Mouse (Mus musculus) midbrain, embryonic 16.5 days (tissue): ENCODE measurements around the gene Cc2d2a. TPM values are rescaled to one million over a fixed set of nuclear protein-coding genes. Genes with fewer than 3 reads are reported as not detected.

Experiments used
- ATAC-seq: fragments of 200-750 bp; cut with Nextera tagmentation; 2 replicates; pipeline ENCODE4 v1.8.0; 2017; ENCODE audit warnings: moderate TSS enrichment
- H3K27ac ChIP-seq: fragments of 300-500 bp; sonication (generic); 2 replicates; pipeline ENCODE4 v1.5.1; 2014; ENCODE audit warnings: mild to moderate bottlenecking, low read length, mixed read lengths
- H3K27me3 ChIP-seq: fragments of 300-500 bp; sonication (generic); 2 replicates; pipeline ENCODE4 v1.6.1; 2014; ENCODE audit warnings: low read depth, low read length, mixed read lengths; ENCODE audit not compliant: control insufficient read depth, insufficient read depth
- H3K36me3 ChIP-seq: fragments of 300-500 bp; sonication (generic); 2 replicates; pipeline ENCODE4 v1.6.1; 2014; ENCODE audit warnings: mild to moderate bottlenecking, low read length, moderate library complexity, mixed read lengths; ENCODE audit not compliant: control insufficient read depth, insufficient read depth
- H3K4me1 ChIP-seq: fragments of 300-500 bp; sonication (generic); 2 replicates; pipeline ENCODE4 v1.6.1; 2014; ENCODE audit warnings: mild to moderate bottlenecking, low read length, mixed read lengths; ENCODE audit not compliant: control insufficient read depth, insufficient read depth
- H3K4me2 ChIP-seq: fragments of 300-500 bp; sonication (generic); 2 replicates; pipeline ENCODE4 v1.6.1; 2014; ENCODE audit warnings: mild to moderate bottlenecking, low read length, mixed read lengths
- H3K4me3 ChIP-seq: fragments of 300-500 bp; sonication (generic); 2 replicates; pipeline ENCODE4 v1.5.1; 2014; ENCODE audit warnings: low read depth, mild to moderate bottlenecking, low read length, moderate library complexity, mixed read lengths
- H3K9ac ChIP-seq: fragments of 300-500 bp; sonication (generic); 2 replicates; pipeline ENCODE4 v1.6.1; 2014; ENCODE audit warnings: low read depth, low read length, mixed read lengths
- H3K9me3 ChIP-seq: fragments of 300-500 bp; sonication (generic); replicated peaks from 2 replicates; pipeline ENCODE4 v1.6.1; 2014; ENCODE audit warnings: mild to moderate bottlenecking, low read length, mixed read lengths; ENCODE audit not compliant: control insufficient read depth, poor library complexity, severe bottlenecking
- WGBS: fragments of 180-500 bp; shearing (Covaris S2); extraction: QIAGEN DNeasy Blood & Tissue Kit; methylation state at CpG from one replicate; pipeline ENCODE4 v1.1.7; 2014; 5-methylcytosine and 5-hydroxymethylcytosine counted together
- polyA plus RNA-seq: library from polyadenylated mRNA; unstranded; fragments of >200 nt; fragmentation: Nextera tagmentation; extraction: Ambion mirVana; gene quantifications from 2 replicates; pipeline ENCODE4 v1.2.1, GENCODE M21; 2015

Gene Cc2d2a
- polyA plus RNA-seq, 1 experiment from 2014 or later = 9.4 TPM

DNA sequence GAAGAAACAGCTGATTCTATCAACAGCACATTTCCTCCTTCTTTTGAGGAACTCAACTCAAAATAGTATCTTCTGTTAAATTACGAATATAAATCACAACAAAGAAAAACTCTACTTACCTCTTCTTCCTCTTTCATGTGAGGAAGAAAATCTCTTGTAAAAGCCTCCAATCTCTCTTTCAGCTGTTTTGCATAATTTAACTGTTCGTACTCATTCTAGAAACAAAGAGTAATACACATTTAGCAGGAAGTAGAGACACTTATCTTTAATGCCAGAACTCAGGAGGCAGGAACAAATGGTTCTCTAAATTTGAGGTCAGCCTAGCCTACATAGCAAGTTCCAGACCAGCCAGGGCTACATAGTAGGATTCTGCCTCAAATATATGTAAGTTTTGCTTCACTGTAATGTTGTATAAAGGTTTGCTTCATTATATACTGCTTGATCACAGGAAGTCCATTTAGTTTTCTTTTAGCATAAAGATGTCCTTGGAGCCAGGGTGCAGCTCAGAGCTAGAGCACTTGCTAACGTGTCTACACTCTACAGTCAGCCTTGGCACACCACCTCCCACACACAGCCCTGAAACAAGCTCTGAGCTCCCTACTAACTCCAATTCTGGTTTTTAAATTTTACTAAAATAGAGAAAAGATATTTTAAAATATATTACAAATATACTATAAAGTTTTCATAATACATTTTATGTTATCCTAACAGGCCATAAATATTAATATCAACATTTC is 108.6 kb downstream of the Cc2d2a start:
- Histone ChIP-seq H3K27ac (no peak overlapping the region), H3K4me1 (no peaks in the 10 kb centered on the region), H3K9ac (no peak overlapping the region), H3K4me2 (no peak overlapping the region), H3K36me3 (peaks cover 14% of the 10 kb centered on the region; the same call in 1 of the 2 replicates), H3K4me3 (no peak overlapping the region), H3K27me3 (no peaks in the 10 kb centered on the region), H3K9me3 (no peaks in the 10 kb centered on the region)
- 92% methylated on average over 3 of the region's 3 CpGs for WGBS
- no peak for ATAC-seq

DNA sequence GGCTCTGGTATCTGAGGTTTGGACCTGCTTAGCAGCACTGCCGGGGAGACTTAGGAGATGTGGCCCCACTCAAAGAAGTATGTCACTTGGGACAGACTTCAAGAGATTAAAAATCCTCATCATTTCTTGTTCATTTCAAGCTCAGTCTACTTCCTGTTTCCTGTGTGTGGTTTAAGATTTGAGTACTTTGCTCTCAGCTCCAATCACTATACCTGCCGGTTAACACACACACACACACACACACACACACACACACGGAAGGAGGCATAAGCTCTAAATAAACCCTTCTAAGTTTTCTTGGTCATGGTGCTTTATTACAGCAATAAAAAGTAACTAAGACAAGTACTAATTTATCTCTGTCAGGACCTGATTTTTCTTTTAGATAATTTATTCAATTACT is 109.4 kb downstream of the Cc2d2a start:
- 96% methylated on average over 3 of the region's 3 CpGs for WGBS

GRCm38 (mm10) chr5:43776407-43776806 is 114.3 kb downstream of the Cc2d2a start:
- no peak overlapping the region for H3K27ac ChIP-seq
- H3K9me3 ChIP-seq = no peaks in the 10 kb centered on the region
- H3K36me3 ChIP-seq = no peaks in the 10 kb centered on the region
- peaks cover 26% of the 10 kb centered on the region for H3K4me1 ChIP-seq
- H3K4me3 ChIP-seq = no peak overlapping the region
- H3K4me2 ChIP-seq = no peak overlapping the region
- no peaks in the 10 kb centered on the region for H3K27me3 ChIP-seq
- no peak for ATAC-seq
- H3K9ac ChIP-seq = no peak overlapping the region

More for the DNA sequence above, 109.4 kb downstream of the Cc2d2a start:
- Histone ChIP-seq H3K4me3 (no peak overlapping the region), H3K36me3 (peaks cover 13% of the 10 kb centered on the region; the same call in 1 of the 2 replicates), H3K9me3 (no peaks in the 10 kb centered on the region), H3K9ac (no peak overlapping the region), H3K27ac (no peak overlapping the region), H3K27me3 (no peaks in the 10 kb centered on the region), H3K4me1 (peaks cover 3% of the 10 kb centered on the region), H3K4me2 (no peak overlapping the region)
- no peak for ATAC-seq

DNA sequence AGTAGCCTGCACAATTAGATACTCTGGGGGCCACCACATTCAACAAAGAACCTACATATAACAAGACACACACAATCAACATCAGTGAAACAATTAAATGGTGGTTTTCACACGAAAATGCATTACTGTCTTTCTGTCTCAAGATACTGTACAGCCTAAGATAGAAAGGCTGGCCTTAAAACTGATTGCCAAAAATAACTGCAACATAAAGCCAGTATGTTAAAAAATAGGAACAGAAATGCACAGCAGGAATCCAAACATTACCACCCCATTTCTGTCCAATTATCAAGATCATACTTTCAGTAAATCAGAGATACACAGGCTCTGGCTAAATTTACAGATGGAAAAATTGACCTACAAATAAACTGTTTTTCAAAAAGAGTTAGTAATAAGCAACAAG is 114.8 kb downstream of the Cc2d2a start:
- no peak overlapping the region for H3K4me2 ChIP-seq
- no peaks in the 10 kb centered on the region for H3K27me3 ChIP-seq
- no peaks in the 10 kb centered on the region for H3K36me3 ChIP-seq
- no peak overlapping the region for H3K4me3 ChIP-seq
- no peak for ATAC-seq
- 63% methylated on average over 1 of the region's 1 CpGs for WGBS
- H3K9me3 ChIP-seq = no peaks in the 10 kb centered on the region
- peaks cover 26% of the 10 kb centered on the region for H3K4me1 ChIP-seq
- no peak overlapping the region for H3K9ac ChIP-seq
- no peak overlapping the region for H3K27ac ChIP-seq

- H3K4me1 ChIP-seq = peaks cover 32% of the 10 kb centered on the region
- no peak overlapping the region for H3K27ac ChIP-seq
- H3K9me3 ChIP-seq = no peaks in the 10 kb centered on the region
- no peaks in the 10 kb centered on the region for H3K36me3 ChIP-seq
- no peak for ATAC-seq
- no peaks in the 10 kb centered on the region for H3K27me3 ChIP-seq
- WGBS = 90% methylated on average over 3 of the region's 3 CpGs
- no peak overlapping the region for H3K4me2 ChIP-seq
- no peak overlapping the region for H3K9ac ChIP-seq
- no peak overlapping the region for H3K4me3 ChIP-seq
Measured at GRCm38 (mm10) chr5:43778583-43778982, 116.4 kb downstream of the Cc2d2a start.

- ATAC-seq = peak; percentile 78
- Histone ChIP-seq H3K9me3 (no peaks in the 10 kb centered on the region), H3K4me3 (peak overlapping the region; percentile 92), H3K27ac (peak overlapping the region; percentile 99), H3K9ac (peak overlapping the region; percentile 95), H3K4me2 (peak overlapping the region; percentile 74), H3K36me3 (no peaks in the 10 kb centered on the region), H3K4me1 (peaks cover 30% of the 10 kb centered on the region), H3K27me3 (no peaks in the 10 kb centered on the region)
- WGBS = under 1% methylated on average over 46 of the region's 61 CpGs
Measured at GRCm38 (mm10) chr5:43781423-43781976, 119.4 kb downstream of the Cc2d2a start.

DNA sequence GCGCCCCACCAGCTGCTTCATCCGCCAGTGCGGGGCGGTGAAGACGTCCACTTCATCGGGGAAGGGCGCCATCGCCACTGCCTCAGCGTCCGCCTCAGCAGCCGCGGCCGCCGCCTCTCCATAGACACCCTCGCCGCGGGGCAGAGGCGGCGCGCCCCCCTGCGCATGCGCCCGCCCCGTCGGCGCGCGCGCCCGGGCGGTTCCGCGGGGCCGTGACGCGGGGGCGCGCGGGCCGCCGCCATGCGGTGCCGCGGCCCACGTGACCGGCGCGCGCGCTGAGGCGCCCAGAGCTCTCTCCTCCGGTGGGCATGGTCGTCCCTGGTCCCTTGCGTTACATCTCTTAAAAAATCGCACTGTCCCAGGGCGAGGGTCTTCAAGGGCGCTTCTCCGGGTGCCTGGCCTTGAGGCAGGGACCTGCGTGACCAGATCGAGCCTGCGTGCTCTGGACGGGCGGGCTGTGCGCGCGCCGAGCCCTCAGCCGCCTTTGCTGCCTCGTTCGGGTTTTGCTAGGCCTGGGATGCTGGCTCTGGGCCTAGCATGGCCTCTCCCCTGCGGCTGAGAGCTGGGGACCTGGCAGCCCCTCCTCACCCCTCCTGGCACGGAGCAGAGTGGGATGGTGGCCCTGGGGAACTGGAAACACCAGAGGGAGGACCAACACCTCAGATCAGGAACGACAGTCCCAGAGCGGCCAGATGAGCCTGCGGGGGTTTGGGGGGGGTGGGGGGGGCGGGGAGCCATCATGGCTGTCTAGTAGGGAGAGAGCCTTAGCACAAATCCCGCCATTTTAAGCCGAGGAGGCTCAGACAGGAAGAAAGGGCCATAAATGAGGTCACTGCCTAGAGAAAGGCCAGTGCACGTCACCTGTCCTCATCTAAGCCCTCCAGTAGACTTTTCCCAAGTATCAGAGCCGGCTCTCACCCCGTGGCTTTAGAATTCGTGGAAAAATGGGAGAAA is 120.1 kb downstream of the Cc2d2a start:
- Histone ChIP-seq H3K9me3 (no peaks in the 10 kb centered on the region), H3K4me1 (peaks cover 25% of the 10 kb centered on the region), H3K4me3 (peak overlapping the region; percentile 92), H3K36me3 (no peaks in the 10 kb centered on the region), H3K27me3 (no peaks in the 10 kb centered on the region), H3K9ac (peak overlapping the region; percentile 95), H3K27ac (peak overlapping the region; percentile 99), H3K4me2 (peak overlapping the region; percentile 92)
- peak; percentile 95 for ATAC-seq
- WGBS = 3% methylated on average over 71 of the region's 82 CpGs

GRCm38 (mm10) chr5:43783996-43784395 is 121.8 kb downstream of the Cc2d2a start:
- no peak for ATAC-seq
- no peaks in the 10 kb centered on the region for H3K36me3 ChIP-seq
- no peak overlapping the region for H3K9ac ChIP-seq
- H3K27me3 ChIP-seq = no peaks in the 10 kb centered on the region
- no peaks in the 10 kb centered on the region for H3K9me3 ChIP-seq
- H3K27ac ChIP-seq = no peak overlapping the region
- 85% methylated on average over 2 of the region's 2 CpGs for WGBS
- no peak overlapping the region for H3K4me3 ChIP-seq
- no peak overlapping the region for H3K4me2 ChIP-seq
- H3K4me1 ChIP-seq = peaks cover 17% of the 10 kb centered on the region
